Mouse (Mus musculus) adrenal gland, postnatal 14 days (tissue): ENCODE results near the gene Hpd. TPM values are rescaled to one million over a fixed set of nuclear protein-coding genes. Genes with fewer than 3 reads are reported as not detected.
A peak's percentile ranks its signal among the peaks of the same experiment; 100 is the strongest.
"Not testable (repeated sequence)": the region's sequence is repeated elsewhere in the genome, so short reads cannot be mapped to it uniquely, and the experiment has no call there.

ENCODE experiments used
- DNase-seq: peaks from one replicate; pipeline ENCODE4 v3.0.0; 2021; ENCODE audit warnings: mixed read lengths
- long read RNA-seq, 2 experiments: library from polyadenylated mRNA; stranded (forward); transcript quantifications; one replicate each; pipeline ENCODE4 v2.0.0; 2021
- total RNA-seq: library from RNA; stranded (reverse); gene quantifications from 2 replicates; pipeline ENCODE4 v1.2.3, GENCODE M21; 2021

Hpd gene
- total RNA-seq: 9.9 and 203 TPM in 2 replicates
- long read RNA-seq, experiment 1, partial matches to known transcripts: 1 of 5 reads
- long read RNA-seq, experiment 1, other reads (novel, unspliced or antisense): 1 of 5 reads
- long read RNA-seq, experiment 2, transcript Hpd-201 (14 exons, 1,404 nt): major isoform, 229 of 273 reads
- long read RNA-seq, experiment 2, partial matches to known transcripts: 36 of 273 reads
- long read RNA-seq, experiment 2, other reads (novel, unspliced or antisense): 8 of 273 reads

DNA sequence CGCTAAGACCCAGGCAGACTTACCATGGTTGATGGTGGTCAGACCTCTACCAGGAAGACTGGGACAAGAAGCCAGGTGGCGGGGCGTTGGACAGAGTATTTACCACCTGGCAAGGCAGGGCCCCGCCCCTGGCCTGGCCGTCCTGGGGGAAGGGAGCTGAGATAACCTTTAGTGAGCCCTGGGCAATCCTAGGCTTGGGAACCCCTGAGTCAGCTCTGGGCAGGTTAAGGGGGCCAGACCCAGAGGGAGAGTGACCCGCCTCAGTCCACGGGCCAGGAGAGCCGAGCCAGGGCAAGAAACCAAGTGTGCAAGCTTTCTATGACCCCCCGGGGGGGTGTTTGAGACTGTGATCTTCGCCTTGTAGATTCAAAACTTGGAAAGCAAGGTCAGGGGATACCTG, at the start of gene Hpd:
Gene Hpd (minus strand): TSS at position 77 of the 400 bp plus-strand sequence.
- no peak for DNase-seq

GRCm38 (mm10) chr5:123232180-123232579, 49.7 kb upstream of the Hpd start:
- no peak for DNase-seq

DNA sequence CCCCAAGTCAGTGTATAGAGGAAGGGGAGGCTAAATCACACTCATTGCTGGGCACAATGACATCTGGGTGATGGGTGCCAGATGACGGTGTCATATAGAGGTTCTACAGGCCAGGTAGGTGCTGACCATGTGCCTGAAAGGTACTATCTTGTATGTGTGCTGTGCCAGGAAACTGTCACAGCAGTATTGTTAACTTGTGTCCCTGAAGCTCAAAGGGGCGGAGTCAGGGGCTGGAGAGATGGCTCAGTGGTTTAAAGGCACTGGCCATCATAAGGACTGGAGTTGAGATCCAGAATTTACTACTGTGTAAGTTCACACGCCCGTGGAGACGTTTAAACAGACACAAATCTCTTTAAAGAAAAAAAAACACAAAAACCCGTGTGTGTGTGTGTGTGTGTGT, 46.8 kb upstream of the Hpd start:
- DNase-seq: peak; percentile 39

DNA sequence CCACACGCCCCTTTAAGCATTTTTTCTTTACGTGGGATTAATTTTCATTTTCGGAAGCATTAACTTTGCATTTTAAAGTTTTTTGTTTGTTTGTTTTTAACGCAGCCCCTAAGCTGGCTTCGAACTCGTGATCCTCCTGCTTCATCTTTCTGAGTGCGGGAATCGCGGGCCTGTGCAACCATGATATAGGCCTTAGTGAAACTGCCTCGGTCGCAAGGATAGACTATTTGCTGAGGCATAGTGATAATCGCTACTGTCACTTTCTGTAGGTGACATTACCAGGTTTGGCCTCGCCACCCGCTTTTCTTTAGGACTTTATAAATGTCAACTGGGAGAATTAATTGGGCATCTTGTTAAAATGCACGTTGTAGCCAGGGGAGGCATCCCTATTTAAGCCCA, 46.0 kb upstream of the Hpd start:
- no peak for DNase-seq

GRCm38 (mm10) chr5:123227762-123228523, 45.4 kb upstream of the Hpd start:
- DNase-seq: peak; percentile 98

DNA sequence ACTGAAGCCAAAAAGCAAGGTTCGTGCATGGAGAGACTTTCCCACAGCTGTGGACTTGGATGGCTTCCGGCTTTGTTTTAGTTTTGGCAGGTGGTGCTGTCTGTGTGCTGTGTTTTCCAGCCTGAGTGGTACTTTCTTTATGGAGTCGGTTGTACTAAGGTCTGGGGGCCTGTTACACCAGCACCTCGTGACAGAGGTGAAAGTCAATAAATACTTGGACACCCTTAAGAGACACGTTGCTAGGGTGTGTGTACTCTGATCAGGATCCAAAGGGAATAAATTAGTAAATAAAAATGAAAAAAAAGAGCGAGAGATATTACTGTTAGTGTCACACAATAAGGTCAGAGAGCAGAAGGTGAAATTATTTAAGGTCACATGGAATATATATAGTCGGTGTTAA, 44.3 kb upstream of the Hpd start:
- no peak for DNase-seq

- not testable (repeated sequence) for DNase-seq
Observed at GRCm38 (mm10) chr5:123223861-123224260, 41.3 kb upstream of the Hpd start.

DNA sequence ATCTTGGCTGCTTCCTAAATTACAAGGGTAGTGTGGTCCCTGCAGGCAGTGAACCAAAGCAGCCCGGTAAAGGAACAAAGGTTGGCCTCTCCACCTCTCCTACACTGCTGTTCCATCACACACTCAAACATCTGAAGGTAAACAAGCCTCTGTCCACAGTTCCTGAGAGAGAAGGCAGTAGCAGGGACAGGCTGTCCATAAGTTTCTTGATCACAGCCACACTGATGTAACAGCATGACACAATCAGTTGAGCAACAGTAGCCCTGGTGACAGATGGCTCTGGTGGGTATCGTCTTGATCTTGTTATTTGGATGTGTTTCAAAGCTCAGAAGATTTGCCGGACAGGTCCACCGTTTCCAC, 40.5 kb upstream of the Hpd start:
- DNase-seq: peak; percentile 46

GRCm38 (mm10) chr5:123222346-123223050, 40.0 kb upstream of the Hpd start:
- not testable (repeated sequence) for DNase-seq

- not testable (repeated sequence) for DNase-seq
Observed at GRCm38 (mm10) chr5:123203591-123203990, 21.1 kb upstream of the Hpd start.

GRCm38 (mm10) chr5:123202771-123203170, 20.2 kb upstream of the Hpd start:
- not testable (repeated sequence) for DNase-seq

- no peak for DNase-seq
Observed at GRCm38 (mm10) chr5:123201987-123202386, 19.5 kb upstream of the Hpd start.

DNA sequence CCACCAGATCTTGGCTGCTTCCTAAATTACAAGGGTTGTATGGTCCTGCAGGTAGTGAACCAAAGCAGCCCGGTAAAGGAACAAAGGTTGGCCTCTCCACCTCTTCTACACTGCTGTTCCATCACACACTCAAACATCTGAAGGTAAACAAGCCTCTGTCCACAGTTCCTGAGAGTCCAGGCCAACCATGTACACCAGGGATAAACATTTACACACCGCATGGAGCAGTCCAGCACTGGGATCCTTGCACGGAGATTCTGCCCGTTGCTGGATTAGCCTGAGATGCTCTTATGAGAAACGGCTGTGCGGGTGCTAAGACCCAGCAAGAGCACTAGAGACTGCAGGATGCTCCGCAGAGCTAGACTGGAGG, 19.0 kb upstream of the Hpd start:
- DNase-seq: no peak

DNA sequence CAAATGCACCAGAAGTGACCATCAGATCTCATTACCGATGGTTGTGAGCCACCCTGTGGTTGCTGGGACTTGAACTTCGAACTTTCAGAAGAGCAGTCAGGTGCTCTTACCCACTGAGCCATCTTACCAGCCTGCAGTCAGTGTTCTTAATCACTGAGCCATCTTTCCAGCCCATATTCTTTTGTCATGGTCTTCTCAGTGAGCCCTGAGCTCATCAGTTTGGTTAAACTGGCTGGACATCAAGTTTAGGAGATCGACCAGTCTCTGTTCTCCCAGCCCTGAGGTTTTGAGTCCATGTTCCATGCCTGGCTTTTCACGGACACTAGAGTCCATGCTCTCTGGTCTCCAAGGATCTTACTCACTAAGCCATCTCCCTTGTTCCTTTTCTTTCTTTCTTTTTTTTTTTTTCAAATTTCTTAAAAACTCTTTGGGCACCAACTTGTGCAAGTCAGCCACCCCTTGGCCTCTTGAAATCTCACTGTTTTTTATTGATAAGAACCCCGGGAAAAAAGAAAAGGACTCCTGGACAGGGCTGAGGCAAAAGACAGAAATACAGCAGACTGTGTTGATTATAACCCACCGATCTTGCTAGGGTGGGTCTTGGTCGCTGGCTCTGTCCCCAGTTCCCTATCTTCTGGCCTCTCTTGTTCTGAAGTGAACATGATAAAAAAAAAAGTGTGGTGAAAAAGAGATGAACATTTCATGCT, 18.4 kb upstream of the Hpd start:
- DNase-seq: not testable (repeated sequence)

DNA sequence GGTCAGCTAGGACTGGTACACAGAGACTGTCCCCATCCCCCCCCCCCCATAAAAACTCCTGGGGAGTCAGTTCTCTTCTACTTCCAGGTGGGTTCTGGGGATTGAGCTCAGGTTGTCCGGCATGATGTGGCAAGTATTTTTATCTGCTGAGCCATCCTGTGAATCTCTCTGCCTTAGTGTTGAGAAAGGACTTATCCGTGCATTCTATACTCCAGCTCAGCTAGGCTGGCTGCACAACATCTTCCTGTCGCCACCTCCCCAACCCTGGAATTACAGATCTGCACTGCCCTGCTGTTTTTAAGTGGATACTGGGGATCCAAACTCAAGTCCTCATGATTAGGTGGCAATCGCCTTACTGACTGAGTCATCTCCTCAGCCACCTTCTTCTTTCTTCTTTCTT, 16.0 kb upstream of the Hpd start:
- no peak for DNase-seq

- DNase-seq: no peak
Observed at GRCm38 (mm10) chr5:123196746-123197145, 14.2 kb upstream of the Hpd start.

DNA sequence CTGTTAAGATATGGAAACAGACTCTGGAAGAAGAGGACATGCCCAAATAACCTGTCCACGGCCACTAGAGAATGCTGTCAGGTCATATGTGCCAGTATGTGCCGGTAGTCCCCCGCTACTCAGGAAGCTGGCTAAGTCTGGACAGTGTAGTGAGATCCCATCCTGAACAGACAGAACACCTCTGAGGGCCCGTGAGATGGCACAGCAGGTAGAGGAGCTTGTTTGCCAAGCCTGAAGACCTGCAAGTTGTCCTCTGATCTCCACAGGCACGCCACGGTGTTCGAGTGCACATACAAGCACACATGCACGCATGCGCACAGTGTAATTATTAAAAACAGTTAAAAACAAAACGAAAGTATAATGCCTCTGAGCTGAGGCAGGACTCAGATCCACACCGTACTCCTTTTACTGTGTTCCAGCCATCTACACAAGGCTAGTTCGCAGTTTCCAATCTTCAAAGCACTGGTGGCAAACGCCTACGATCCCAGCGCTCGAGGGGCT, 13.0 kb upstream of the Hpd start:
- DNase-seq: no peak

DNA sequence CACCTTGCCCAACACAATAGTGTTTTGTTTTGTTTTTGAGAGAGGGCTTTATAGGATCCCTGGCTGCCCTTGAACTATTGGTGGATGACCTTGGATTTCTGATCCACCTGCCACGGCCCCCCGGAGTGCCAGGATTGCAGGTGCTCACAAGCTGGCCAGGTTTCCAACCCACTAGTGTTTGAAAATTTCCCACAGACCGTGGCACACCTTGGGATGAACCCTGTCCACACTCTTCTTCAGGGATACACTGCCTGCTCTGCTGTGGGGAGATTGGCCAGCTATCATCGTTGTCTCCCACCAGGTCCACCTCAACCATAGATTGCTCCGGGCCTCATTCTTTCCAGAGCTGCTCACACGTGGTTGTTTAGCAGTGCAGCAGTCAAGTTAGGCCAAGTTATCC, 12.3 kb upstream of the Hpd start:
- DNase-seq: no peak

GRCm38 (mm10) chr5:123193436-123193835, 10.9 kb upstream of the Hpd start:
- DNase-seq: no peak

DNA sequence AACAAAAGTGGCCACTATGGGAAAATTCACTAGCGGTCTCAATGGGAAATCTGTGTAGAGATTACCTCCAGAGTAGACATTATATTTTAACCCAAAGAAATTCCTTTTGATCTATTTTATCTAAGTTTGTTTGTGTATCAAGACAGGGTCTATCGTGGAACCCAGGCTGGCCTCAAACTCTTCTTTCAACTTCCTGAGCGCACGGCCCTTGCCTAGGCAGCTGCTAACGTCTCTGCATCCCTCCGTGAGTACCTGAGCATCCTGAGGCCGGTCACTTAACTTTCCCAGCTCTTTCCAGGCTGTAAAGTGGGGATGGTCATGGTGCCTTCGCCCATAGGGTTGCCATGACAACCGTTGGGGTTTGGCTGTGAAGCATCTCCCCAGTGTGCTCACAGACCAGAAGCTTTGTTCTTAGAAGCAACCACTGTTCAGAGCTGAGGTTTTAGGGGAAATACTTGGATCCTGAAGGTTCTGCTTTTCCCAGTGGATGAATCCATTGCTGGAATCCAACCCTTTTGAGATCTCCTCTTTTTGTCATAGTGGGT, 10.2 kb upstream of the Hpd start:
- DNase-seq: no peak

GRCm38 (mm10) chr5:123191427-123191826, 8.9 kb upstream of the Hpd start:
- DNase-seq: no peak

GRCm38 (mm10) chr5:123190912-123191311, 8.4 kb upstream of the Hpd start:
- no peak for DNase-seq
